Mouse (Mus musculus) heart, postnatal 0 days (tissue): ENCODE results near the gene Gm14226. TPM values are rescaled to one million over a fixed set of nuclear protein-coding genes. Genes with fewer than 3 reads are reported as not detected.
"Not testable (repeated sequence)": the region's sequence is repeated elsewhere in the genome, so short reads cannot be mapped to it uniquely, and the experiment has no call there.

ENCODE experiments used
- ATAC-seq: fragments of 200-750 bp; cut with Nextera tagmentation; 2 replicates; pipeline ENCODE4 v1.8.0; 2017; ENCODE audit warnings: low read depth, moderate number of reproducible peaks, moderate library complexity; ENCODE audit not compliant: insufficient read depth
- DNase-seq: peaks from one replicate; pipeline ENCODE4 v3.0.0-alpha.2; 2016; ENCODE audit warnings: low spot score
- H3K27ac ChIP-seq: fragments of 300-500 bp; sonication (generic); 2 replicates; pipeline ENCODE4 v1.5.1; 2014; ENCODE audit warnings: low read depth, mild to moderate bottlenecking
- H3K27me3 ChIP-seq: fragments of 300-500 bp; sonication (generic); 2 replicates; pipeline ENCODE4 v1.6.1; 2014; ENCODE audit warnings: low read length, mixed read lengths; ENCODE audit not compliant: control insufficient read depth, insufficient read depth
- H3K36me3 ChIP-seq: fragments of 300-500 bp; sonication (generic); replicated peaks from 2 replicates; pipeline ENCODE4 v1.6.1; 2014; ENCODE audit warnings: low read length, mixed read lengths; ENCODE audit not compliant: control insufficient read depth, insufficient read depth
- H3K4me1 ChIP-seq: fragments of 300-500 bp; sonication (generic); 2 replicates; pipeline ENCODE4 v1.6.1; 2014; ENCODE audit warnings: antibody characterized with exemption; ENCODE audit not compliant: control insufficient read depth, insufficient read depth
- H3K4me2 ChIP-seq: fragments of 300-500 bp; sonication (generic); 2 replicates; pipeline ENCODE4 v1.6.1; 2014; ENCODE audit warnings: low read depth, mild to moderate bottlenecking, low read length, moderate library complexity
- H3K4me3 ChIP-seq: fragments of 300-500 bp; sonication (generic); 2 replicates; pipeline ENCODE4 v1.5.1; 2014; ENCODE audit warnings: low read depth, low read length
- H3K9ac ChIP-seq: fragments of 300-500 bp; sonication (generic); replicated peaks from 2 replicates; pipeline ENCODE4 v1.6.1; 2014; ENCODE audit warnings: low read depth, low read length, mixed read lengths
- H3K9me3 ChIP-seq: fragments of 300-500 bp; sonication (generic); replicated peaks from 2 replicates; pipeline ENCODE4 v1.6.1; 2016; ENCODE audit warnings: low read length; ENCODE audit not compliant: control insufficient read depth
- CTCF ChIP-seq: IDR thresholded peaks from 2 replicates; pipeline ENCODE4 v1.5.1; 2016; ENCODE audit warnings: antibody characterized with exemption, control low read depth, low read depth
- EP300 ChIP-seq: IDR thresholded peaks from 2 replicates; pipeline ENCODE4 v1.6.1; 2016; ENCODE audit warnings: antibody characterized with exemption, low read depth
- WGBS: fragments of 180-500 bp; shearing (Covaris S2); extraction: QIAGEN DNeasy Blood & Tissue Kit; methylation state at CpG from one replicate; pipeline ENCODE4 v1.1.7; 2014; 5-methylcytosine and 5-hydroxymethylcytosine counted together
- polyA plus RNA-seq: library from polyadenylated mRNA; unstranded; fragments of >200 nt; fragmentation: Nextera tagmentation; extraction: Ambion mirVana; gene quantifications from 2 replicates; pipeline ENCODE4 v1.2.1, GENCODE M21; 2015
- total RNA-seq: library from RNA; depleted of rRNA; stranded (reverse); fragments of >200 nt; gene quantifications from 2 replicates; pipeline ENCODE4 v1.2.3, GENCODE M21; 2014; ENCODE audit warnings: low replicate concordance

The Gm14226 gene
- total and polyA plus RNA-seq, 2 experiments from 2014 or later = 0.22 TPM; not detected in 1

GRCm38 (mm10) chr2:155018762-155019641 lies 936 bp downstream of the Gm14226 start:
- H3K9ac ChIP-seq = peak overlapping the region; percentile 60
- H3K36me3 ChIP-seq = no peaks in the 10 kb centered on the region
- TF ChIP-seq EP300 = no peak
- TF ChIP-seq CTCF = no peak
- peak overlapping the region; percentile 79 for H3K4me2 ChIP-seq
- H3K27ac ChIP-seq = peak overlapping the region; percentile 62
- under 1% methylated on average over 38 of the region's 38 CpGs for WGBS
- peaks cover 7% of the 10 kb centered on the region; the same call in 1 of the 2 replicates for H3K27me3 ChIP-seq
- DNase-seq (peak; percentile 67), ATAC-seq (peak; percentile 85)
- H3K4me3 ChIP-seq = peak overlapping the region; percentile 46
- no peaks in the 10 kb centered on the region for H3K9me3 ChIP-seq
- H3K4me1 ChIP-seq = 0 out of 2 replicates have a peak, but pooled peaks cover 3% of the 10 kb centered on the region

- Histone ChIP-seq H3K4me3 (peak overlapping the region; percentile 46), H3K9me3 (no peaks in the 10 kb centered on the region), H3K4me2 (peak overlapping the region; percentile 79), H3K27ac (peak overlapping the region; percentile 62), H3K4me1 (0 out of 2 replicates have a peak, but pooled peaks cover 3% of the 10 kb centered on the region), H3K27me3 (no peaks in the 10 kb centered on the region; the same call in 1 of the 2 replicates), H3K36me3 (no peaks in the 10 kb centered on the region), H3K9ac (peak overlapping the region; percentile 60)
- ATAC-seq (peak; percentile 82), DNase-seq (peak; percentile 89)
- TF ChIP-seq EP300 (no peak), CTCF (peak; percentile 74)
- under 1% methylated on average over 22 of the region's 22 CpGs for WGBS
Measured at GRCm38 (mm10) chr2:155019673-155020072, 1.6 kb downstream of the Gm14226 start.

- H3K36me3 ChIP-seq, H3K27me3 ChIP-seq, H3K4me3 ChIP-seq, H3K27ac ChIP-seq, H3K9ac ChIP-seq, DNase-seq, H3K9me3 ChIP-seq, H3K4me1 ChIP-seq, ATAC-seq, H3K4me2 ChIP-seq: not testable (repeated sequence)
- WGBS = 58% methylated on average over 20 of the region's 20 CpGs
Measured at GRCm38 (mm10) chr2:155020247-155020826, 2.3 kb downstream of the Gm14226 start.

- WGBS = 54% methylated on average over 7 of the region's 7 CpGs
- Histone ChIP-seq H3K4me1 (no peaks in the 10 kb centered on the region), H3K27me3 (no peaks in the 10 kb centered on the region), H3K4me2 (no peak overlapping the region), H3K27ac (no peak overlapping the region), H3K9ac (no peak overlapping the region), H3K36me3 (no peaks in the 10 kb centered on the region), H3K4me3 (no peak overlapping the region), H3K9me3 (no peaks in the 10 kb centered on the region)
- no peak for TF ChIP-seq CTCF
- no peak for TF ChIP-seq EP300
- DNase-seq (no peak), ATAC-seq (no peak)
Measured at GRCm38 (mm10) chr2:155030831-155031230, 12.8 kb downstream of the Gm14226 start.

- Histone ChIP-seq H3K4me2 (no peak overlapping the region), H3K9ac (no peak overlapping the region)
Measured at GRCm38 (mm10) chr2:155032938-155033710, 15.1 kb downstream of the Gm14226 start.

More at GRCm38 (mm10) chr2:155032938-155033710, 15.1 kb downstream of the Gm14226 start:
- WGBS = 37% methylated on average over 19 of the region's 19 CpGs
- Histone ChIP-seq H3K36me3 (no peaks in the 10 kb centered on the region), H3K27me3 (no peaks in the 10 kb centered on the region), H3K9me3 (no peaks in the 10 kb centered on the region), H3K27ac (no peak overlapping the region), H3K4me3 (no peak overlapping the region), H3K4me1 (no peaks in the 10 kb centered on the region)
- TF ChIP-seq EP300 (no peak), CTCF (no peak)
- no peak for ATAC-seq
- DNase-seq = no peak
